Mouse (Mus musculus) lung, embryonic 16.5 days (tissue): Measurements from ENCODE around the gene Sprr2a3. TPM values are rescaled to one million over a fixed set of nuclear protein-coding genes. Genes with fewer than 3 reads are reported as not detected.
"Not testable (repeated sequence)": the region's sequence is repeated elsewhere in the genome, so short reads cannot be mapped to it uniquely, and the experiment has no call there.

Experiments
- ATAC-seq: fragments of 200-750 bp; cut with Nextera tagmentation; 2 replicates; pipeline ENCODE4 v1.8.0; 2017; ENCODE audit warnings: low read depth, mild to moderate bottlenecking, moderate library complexity
- H3K27ac ChIP-seq: fragments of 300-500 bp; sonication (generic); 2 replicates; pipeline ENCODE4 v1.5.1; 2014; ENCODE audit warnings: mild to moderate bottlenecking, control low read depth, low read length
- H3K27me3 ChIP-seq: fragments of 300-500 bp; sonication (generic); 2 replicates; pipeline ENCODE4 v1.6.1; 2014; ENCODE audit warnings: low read depth, low read length, mixed read lengths; ENCODE audit not compliant: control insufficient read depth, insufficient read depth
- H3K36me3 ChIP-seq: fragments of 300-500 bp; sonication (generic); 2 replicates; pipeline ENCODE4 v1.6.1; 2014; ENCODE audit warnings: low read length; ENCODE audit not compliant: control insufficient read depth, insufficient read depth
- H3K4me1 ChIP-seq: fragments of 300-500 bp; sonication (generic); replicated peaks from 2 replicates; pipeline ENCODE4 v1.6.1; 2014; ENCODE audit warnings: low read length, mixed read lengths; ENCODE audit not compliant: control insufficient read depth, insufficient read depth
- H3K4me2 ChIP-seq: fragments of 300-500 bp; sonication (generic); 2 replicates; pipeline ENCODE4 v1.6.1; 2014; ENCODE audit warnings: low read depth, low read length, control low read depth
- H3K4me3 ChIP-seq: fragments of 300-500 bp; sonication (generic); 2 replicates; pipeline ENCODE4 v1.5.1; 2014; ENCODE audit warnings: mild to moderate bottlenecking, low read length, control low read depth
- H3K9ac ChIP-seq: fragments of 300-500 bp; sonication (generic); 2 replicates; pipeline ENCODE4 v1.6.1; 2014; ENCODE audit warnings: low read length, control low read depth
- H3K9me3 ChIP-seq: fragments of 300-500 bp; sonication (generic); 2 replicates; pipeline ENCODE4 v1.6.1; 2016; ENCODE audit warnings: low read length; ENCODE audit not compliant: control insufficient read depth
- WGBS: fragments of 180-500 bp; shearing (Covaris S2); extraction: QIAGEN DNeasy Blood & Tissue Kit; methylation state at CpG from one replicate; pipeline ENCODE4 v1.1.7; 2014; 5-methylcytosine and 5-hydroxymethylcytosine counted together
- polyA plus RNA-seq: library from polyadenylated mRNA; unstranded; fragments of >200 nt; fragmentation: Nextera tagmentation; extraction: Ambion mirVana; gene quantifications from 2 replicates; pipeline ENCODE4 v1.2.1, GENCODE M21; 2015

Gene Sprr2a3
- polyA plus RNA-seq, 1 experiment from 2014 or later, result 0.34 TPM

DNA sequence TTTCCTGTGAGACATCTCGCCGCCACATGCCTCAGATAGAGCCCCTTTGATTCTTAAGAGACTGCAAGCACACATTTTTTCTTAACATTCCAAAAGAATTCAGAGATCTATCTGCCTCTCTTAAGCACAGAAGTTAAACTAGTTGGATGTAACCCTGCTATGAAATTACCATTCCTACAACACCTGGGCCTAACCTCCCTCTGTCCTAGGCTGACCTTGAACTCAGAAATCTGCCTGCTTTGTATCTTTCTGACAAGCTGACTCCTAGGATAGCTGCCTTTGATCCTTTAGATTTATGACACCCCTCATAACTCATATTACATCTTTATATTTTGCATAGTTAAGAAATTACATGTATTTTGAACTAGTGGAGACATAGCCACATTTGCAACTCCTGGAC, 21.8 kb upstream of the Sprr2a3 start:
- H3K36me3 ChIP-seq, H3K9me3 ChIP-seq, ATAC-seq, H3K4me3 ChIP-seq, H3K27me3 ChIP-seq, H3K4me2 ChIP-seq, H3K9ac ChIP-seq, H3K4me1 ChIP-seq, H3K27ac ChIP-seq: not testable (repeated sequence)
- no CpG with 5 or more reads among the region's 2 CpGs for whole genome bisulfite sequencing

DNA sequence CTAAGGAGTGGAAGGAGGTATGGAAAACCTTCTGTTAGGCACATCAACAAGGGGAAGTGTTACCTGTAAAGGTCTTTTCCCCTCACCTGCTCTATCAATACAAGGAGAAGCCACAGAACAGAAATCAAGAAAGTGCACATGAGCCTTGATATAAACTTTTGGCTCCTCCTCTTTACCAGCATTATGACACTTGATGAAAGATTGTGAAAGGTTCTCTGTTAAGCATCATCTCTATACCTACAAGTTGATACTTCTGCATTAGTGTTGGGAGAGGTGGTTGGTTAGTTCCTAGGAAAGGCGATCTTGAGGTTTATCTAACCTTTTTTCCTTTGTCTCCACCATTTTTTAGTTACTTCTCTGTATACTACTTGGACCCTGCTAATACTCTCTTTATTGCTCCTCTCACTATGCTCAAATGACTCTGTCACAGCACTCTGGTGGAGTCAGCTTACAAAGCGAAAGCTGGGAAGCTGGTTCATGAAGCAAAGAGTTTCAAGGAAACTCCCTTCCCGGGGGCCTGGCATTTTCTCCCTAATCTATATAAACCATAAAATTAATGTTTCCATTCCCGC, 13.7 kb upstream of the Sprr2a3 start:
- H3K9ac ChIP-seq, H3K4me1 ChIP-seq, H3K4me3 ChIP-seq, H3K9me3 ChIP-seq, H3K27ac ChIP-seq, H3K27me3 ChIP-seq, H3K4me2 ChIP-seq, H3K36me3 ChIP-seq: not testable (repeated sequence)
- peak; percentile 38; the same call in 1 of the 2 replicates for ATAC-seq
- no CpG with 5 or more reads among the region's 4 CpGs for WGBS

GRCm38 (mm10) chr3:92273504-92273903, 11.7 kb upstream of the Sprr2a3 start:
- H3K27ac ChIP-seq, H3K9me3 ChIP-seq, H3K4me2 ChIP-seq, H3K27me3 ChIP-seq, ATAC-seq, H3K36me3 ChIP-seq, H3K4me1 ChIP-seq, H3K9ac ChIP-seq, H3K4me3 ChIP-seq: not testable (repeated sequence)

GRCm38 (mm10) chr3:92274018-92274417, 11.2 kb upstream of the Sprr2a3 start:
- WGBS, result no CpG with 5 or more reads among the region's 1 CpGs
- not testable (repeated sequence) for ATAC-seq, H3K9ac ChIP-seq, H3K9me3 ChIP-seq, H3K36me3 ChIP-seq, H3K4me3 ChIP-seq, H3K27me3 ChIP-seq, H3K27ac ChIP-seq, H3K4me1 ChIP-seq, H3K4me2 ChIP-seq

- not testable (repeated sequence) for H3K9ac ChIP-seq, H3K27ac ChIP-seq, H3K9me3 ChIP-seq, H3K4me3 ChIP-seq, H3K4me2 ChIP-seq, H3K27me3 ChIP-seq, H3K4me1 ChIP-seq, ATAC-seq, H3K36me3 ChIP-seq
These were observed 5.6 kb upstream of the Sprr2a3 start for GRCm38 (mm10) chr3:92279663-92280062.

GRCm38 (mm10) chr3:92280963-92281606, 4.1 kb upstream of the Sprr2a3 start:
- not testable (repeated sequence) for H3K36me3 ChIP-seq, H3K9ac ChIP-seq, H3K27me3 ChIP-seq, H3K4me2 ChIP-seq, H3K4me3 ChIP-seq, H3K4me1 ChIP-seq, H3K9me3 ChIP-seq, H3K27ac ChIP-seq
- peak; percentile 80 for ATAC-seq
- WGBS, result 8% methylated on average over 3 of the region's 12 CpGs

- not testable (repeated sequence) for H3K9ac ChIP-seq, H3K9me3 ChIP-seq, H3K36me3 ChIP-seq, H3K4me1 ChIP-seq, ATAC-seq, H3K4me3 ChIP-seq, H3K27me3 ChIP-seq, H3K27ac ChIP-seq, H3K4me2 ChIP-seq
- 72% methylated on average over 3 of the region's 6 CpGs for WGBS
These were observed 3.3 kb downstream of the Sprr2a3 start for GRCm38 (mm10) chr3:92288489-92288888.

- 83% methylated on average over 1 of the region's 1 CpGs for WGBS
These were observed 22.2 kb downstream of the Sprr2a3 start for GRCm38 (mm10) chr3:92307406-92307805.

GRCm38 (mm10) chr3:92316320-92316719, 31.1 kb downstream of the Sprr2a3 start, which contains the start of gene Sprr2b:
Gene Sprr2b (plus strand): TSS chr3:92316620.
- WGBS, result 71% methylated on average over 2 of the region's 2 CpGs
- H3K36me3 ChIP-seq, result no peaks in the 10 kb centered on the region
- no peaks in the 10 kb centered on the region for H3K4me1 ChIP-seq
- ATAC-seq, result no peak
- H3K27ac ChIP-seq, result no peak within 1 kb of the TSS
- no peaks in the 10 kb centered on the region for H3K9me3 ChIP-seq
- no peak within 1 kb of the TSS for H3K4me3 ChIP-seq
- no peak within 1 kb of the TSS for H3K9ac ChIP-seq
- no peaks in the 10 kb centered on the region for H3K27me3 ChIP-seq
- no peak within 1 kb of the TSS for H3K4me2 ChIP-seq

More at GRCm38 (mm10) chr3:92307406-92307805, 22.2 kb downstream of the Sprr2a3 start:
- no peak for ATAC-seq
- Histone ChIP-seq H3K9ac (no peak overlapping the region), H3K9me3 (no peaks in the 10 kb centered on the region), H3K27ac (no peak overlapping the region), H3K4me1 (no peaks in the 10 kb centered on the region), H3K4me2 (no peak overlapping the region), H3K4me3 (no peak overlapping the region), H3K27me3 (no peaks in the 10 kb centered on the region), H3K36me3 (no peaks in the 10 kb centered on the region)
